Mouse (Mus musculus) midbrain, embryonic 13.5 days (tissue): ENCODE results near the gene Phb. TPM values are rescaled to one million over a fixed set of nuclear protein-coding genes. Genes with fewer than 3 reads are reported as not detected.

Experiments
- ATAC-seq: fragments of 200-750 bp; cut with Nextera tagmentation; 2 replicates; pipeline ENCODE4 v1.8.0; 2017; ENCODE audit warnings: mild to moderate bottlenecking, moderate TSS enrichment, moderate library complexity
- H3K27ac ChIP-seq: fragments of 300-500 bp; sonication (generic); 2 replicates; pipeline ENCODE4 v1.5.1; 2015; ENCODE audit warnings: inconsistent platforms, mild to moderate bottlenecking, moderate library complexity
- H3K27me3 ChIP-seq: fragments of 300-500 bp; sonication (generic); 2 replicates; pipeline ENCODE4 v1.6.1; 2015; ENCODE audit warnings: mild to moderate bottlenecking, inconsistent platforms
- H3K36me3 ChIP-seq: fragments of 300-500 bp; sonication (generic); 2 replicates; pipeline ENCODE4 v1.6.1; 2015; ENCODE audit warnings: mild to moderate bottlenecking, inconsistent platforms
- H3K4me1 ChIP-seq: fragments of 300-500 bp; sonication (generic); replicated peaks from 2 replicates; pipeline ENCODE4 v1.6.1; 2015; ENCODE audit warnings: inconsistent platforms
- H3K4me2 ChIP-seq: fragments of 300-500 bp; sonication (generic); replicated peaks from 2 replicates; pipeline ENCODE4 v1.6.1; 2015; ENCODE audit warnings: moderate library complexity, mild to moderate bottlenecking, inconsistent platforms
- H3K4me3 ChIP-seq: fragments of 300-500 bp; sonication (generic); replicated peaks from 2 replicates; pipeline ENCODE4 v1.5.1; 2015; ENCODE audit warnings: mild to moderate bottlenecking, inconsistent platforms
- H3K9ac ChIP-seq: fragments of 300-500 bp; sonication (generic); replicated peaks from 2 replicates; pipeline ENCODE4 v1.6.1; 2015; ENCODE audit warnings: mild to moderate bottlenecking, inconsistent platforms
- H3K9me3 ChIP-seq: fragments of 300-500 bp; sonication (generic); 2 replicates; pipeline ENCODE4 v1.6.1; 2016; ENCODE audit warnings: mild to moderate bottlenecking, inconsistent platforms
- WGBS: fragments of 180-500 bp; shearing (Covaris S2); methylation state at CpG from one replicate; pipeline ENCODE4 v1.1.7; 2015; 5-methylcytosine and 5-hydroxymethylcytosine counted together
- polyA plus RNA-seq: library from polyadenylated mRNA; unstranded; fragments of >200 nt; fragmentation: Nextera tagmentation; extraction: Ambion mirVana; gene quantifications from 2 replicates; pipeline ENCODE4 v1.2.1, GENCODE M21; 2015

Gene Phb
- polyA plus RNA-seq, 1 experiment from 2014 or later: 168 TPM

DNA sequence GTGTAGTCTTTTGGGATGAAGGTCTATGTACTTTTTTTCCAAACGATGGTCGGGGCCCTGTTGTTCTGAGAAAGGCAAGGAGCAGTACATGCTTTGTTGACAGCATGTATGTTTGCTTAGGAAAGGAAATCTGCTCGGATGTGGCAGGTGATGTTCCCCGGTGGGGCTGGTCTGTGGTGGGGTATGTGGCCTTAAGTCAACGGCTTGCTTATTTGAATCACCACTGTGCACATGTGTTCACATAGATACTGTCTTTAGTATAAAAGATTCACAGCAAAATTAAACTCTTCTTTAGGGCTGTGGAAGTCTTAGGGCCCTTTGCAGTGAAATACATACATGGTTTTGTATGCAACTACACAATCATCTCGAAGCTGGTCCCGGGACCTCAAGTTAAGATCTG is 47.7 kb downstream of the Phb start:
- H3K27ac ChIP-seq: peak overlapping the region; percentile 98
- no peaks in the 10 kb centered on the region for H3K9me3 ChIP-seq
- H3K9ac ChIP-seq: peak overlapping the region; percentile 98
- H3K4me1 ChIP-seq: peaks cover 36% of the 10 kb centered on the region
- ATAC-seq: no peak
- no peaks in the 10 kb centered on the region for H3K27me3 ChIP-seq
- peak overlapping the region; percentile 95 for H3K4me3 ChIP-seq
- 44% methylated on average over 7 of the region's 7 CpGs for WGBS
- peak overlapping the region; percentile 88 for H3K4me2 ChIP-seq
- H3K36me3 ChIP-seq: no peaks in the 10 kb centered on the region

DNA sequence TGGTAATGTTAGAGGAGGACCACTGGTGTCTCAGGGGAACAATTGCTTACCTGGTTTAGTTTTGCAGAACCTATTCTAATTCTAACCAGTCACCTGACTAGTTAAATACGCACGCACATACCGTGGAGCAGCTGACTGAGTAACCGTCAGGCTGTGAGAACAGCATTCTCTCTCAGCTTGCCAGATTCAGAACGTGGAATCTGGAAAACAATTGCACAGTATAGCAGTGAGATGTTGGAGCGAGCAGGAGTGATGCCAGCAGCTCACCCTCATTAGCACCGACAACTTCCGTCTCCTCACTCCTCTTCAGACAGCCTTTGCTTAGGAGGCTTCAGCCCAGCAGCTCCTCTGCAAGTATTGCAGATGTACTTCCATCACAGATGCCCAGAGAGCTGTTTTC is 49.4 kb downstream of the Phb start:
- H3K36me3 ChIP-seq: no peaks in the 10 kb centered on the region
- H3K27me3 ChIP-seq: no peaks in the 10 kb centered on the region
- no peak overlapping the region for H3K4me2 ChIP-seq
- no peak overlapping the region for H3K9ac ChIP-seq
- peaks cover 36% of the 10 kb centered on the region for H3K4me1 ChIP-seq
- WGBS: 66% methylated on average over 8 of the region's 8 CpGs
- H3K27ac ChIP-seq: no peak overlapping the region
- no peak for ATAC-seq
- H3K9me3 ChIP-seq: no peaks in the 10 kb centered on the region
- no peak overlapping the region for H3K4me3 ChIP-seq

- H3K36me3 ChIP-seq: no peaks in the 10 kb centered on the region
- H3K27ac ChIP-seq: no peak overlapping the region
- 90% methylated on average over 3 of the region's 3 CpGs for WGBS
- peaks cover 27% of the 10 kb centered on the region for H3K4me1 ChIP-seq
- H3K9ac ChIP-seq: no peak overlapping the region
- no peak for ATAC-seq
- H3K27me3 ChIP-seq: no peaks in the 10 kb centered on the region
- H3K4me2 ChIP-seq: no peak overlapping the region
- no peak overlapping the region for H3K4me3 ChIP-seq
- no peaks in the 10 kb centered on the region for H3K9me3 ChIP-seq
These were observed 52.6 kb downstream of the Phb start for GRCm38 (mm10) chr11:95719356-95719755.

DNA sequence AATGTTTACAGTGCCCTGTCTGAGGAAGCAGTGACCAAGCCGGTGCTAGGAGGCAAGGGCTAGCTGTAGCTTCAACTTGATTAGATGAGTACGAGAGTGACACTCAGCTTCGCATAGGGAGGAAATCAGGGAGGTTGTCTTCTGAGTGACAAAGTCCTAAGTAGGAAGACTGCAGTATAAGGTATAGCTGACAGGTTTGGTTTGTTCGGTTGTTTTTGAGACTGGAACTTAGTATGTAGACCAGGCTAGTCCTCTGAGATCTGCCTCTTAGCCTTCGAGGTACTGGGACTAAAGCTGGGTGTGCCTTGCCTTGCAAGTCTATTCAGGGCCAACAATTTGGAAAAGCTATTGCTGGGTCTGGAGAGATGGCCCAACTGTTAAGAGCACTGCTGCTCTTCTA is 56.5 kb downstream of the Phb start, which contains the start of gene B130006D01Rik:
Gene B130006D01Rik (plus strand): TSS at position 301 of the 400 bp plus-strand sequence.
- Histone ChIP-seq H3K36me3 (no peaks in the 10 kb centered on the region), H3K9me3 (no peaks in the 10 kb centered on the region), H3K9ac (no peak within 1 kb of the TSS), H3K4me1 (0 out of 2 replicates have a peak, but pooled peaks cover 4% of the 10 kb centered on the region), H3K27me3 (no peaks in the 10 kb centered on the region), H3K4me2 (no peak within 1 kb of the TSS), H3K27ac (no peak within 1 kb of the TSS), H3K4me3 (no peak within 1 kb of the TSS)
- no peak for ATAC-seq
- 97% methylated on average over 5 of the region's 5 CpGs for WGBS

DNA sequence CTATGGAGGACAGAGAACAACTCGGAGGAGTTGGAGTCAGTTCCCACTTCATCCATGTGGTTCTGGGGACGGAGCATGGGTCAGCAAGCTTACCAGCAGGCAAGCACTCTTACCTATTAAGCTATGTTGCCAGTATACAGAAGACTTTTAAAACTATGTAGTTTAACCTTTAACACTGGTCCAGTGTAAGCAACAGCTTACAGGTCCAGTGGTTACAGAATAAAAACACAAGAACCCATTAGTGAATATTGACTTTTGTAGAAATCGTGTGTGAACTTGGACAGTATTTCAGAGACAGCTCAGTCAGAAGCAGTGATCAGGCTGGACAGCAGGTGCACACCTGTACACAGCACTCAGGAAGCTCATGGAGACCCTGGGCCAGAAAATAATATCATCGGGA is 57.7 kb downstream of the Phb start:
- no peak overlapping the region for H3K27ac ChIP-seq
- WGBS: 91% methylated on average over 4 of the region's 4 CpGs
- no peak overlapping the region for H3K4me2 ChIP-seq
- H3K9ac ChIP-seq: no peak overlapping the region
- no peaks in the 10 kb centered on the region for H3K27me3 ChIP-seq
- H3K9me3 ChIP-seq: no peaks in the 10 kb centered on the region
- no peak for ATAC-seq
- H3K36me3 ChIP-seq: no peaks in the 10 kb centered on the region
- H3K4me1 ChIP-seq: 0 out of 2 replicates have a peak, but pooled peaks cover 4% of the 10 kb centered on the region
- H3K4me3 ChIP-seq: no peak overlapping the region

- Histone ChIP-seq H3K36me3 (no peaks in the 10 kb centered on the region), H3K27me3 (no peaks in the 10 kb centered on the region), H3K4me2 (no peak overlapping the region), H3K4me3 (no peak overlapping the region), H3K4me1 (0 out of 2 replicates have a peak, but pooled peaks cover 4% of the 10 kb centered on the region), H3K9me3 (no peaks in the 10 kb centered on the region), H3K27ac (no peak overlapping the region), H3K9ac (no peak overlapping the region)
- 86% methylated on average over 4 of the region's 4 CpGs for WGBS
- no peak for ATAC-seq
These were observed 59.4 kb downstream of the Phb start for GRCm38 (mm10) chr11:95726156-95726555.

DNA sequence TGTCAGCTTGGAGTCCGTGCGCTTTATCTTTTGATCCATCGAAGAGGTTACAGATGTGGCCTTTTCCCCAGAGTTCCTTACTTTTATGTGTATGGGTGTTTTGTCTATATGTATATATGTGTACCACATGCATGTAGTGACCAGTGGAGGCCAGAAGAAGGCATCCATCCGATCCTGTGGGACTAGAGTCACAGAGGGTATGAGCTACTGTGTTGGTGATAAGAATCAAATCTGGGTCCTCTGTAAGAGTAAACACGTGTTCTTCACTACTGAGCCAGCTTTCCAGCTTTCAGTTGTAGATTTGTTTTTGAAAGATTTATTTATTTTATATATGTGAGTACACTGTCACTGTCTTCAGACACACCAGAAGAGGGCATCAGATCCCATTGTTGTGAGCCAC is 61.2 kb downstream of the Phb start:
- H3K4me3 ChIP-seq: no peak overlapping the region
- H3K27ac ChIP-seq: no peak overlapping the region
- 0 out of 2 replicates have a peak, but pooled peaks cover 4% of the 10 kb centered on the region for H3K4me1 ChIP-seq
- no peak for ATAC-seq
- no peak overlapping the region for H3K9ac ChIP-seq
- no peaks in the 10 kb centered on the region for H3K9me3 ChIP-seq
- H3K27me3 ChIP-seq: no peaks in the 10 kb centered on the region
- no peaks in the 10 kb centered on the region for H3K36me3 ChIP-seq
- H3K4me2 ChIP-seq: no peak overlapping the region
- WGBS: 93% methylated on average over 5 of the region's 5 CpGs

GRCm38 (mm10) chr11:95728916-95729907 is 62.5 kb downstream of the Phb start:
- 0 out of 2 replicates have a peak, but pooled peaks cover 4% of the 10 kb centered on the region for H3K4me1 ChIP-seq
- ATAC-seq: no peak
- no peaks in the 10 kb centered on the region for H3K36me3 ChIP-seq
- H3K4me2 ChIP-seq: no peak overlapping the region
- H3K9ac ChIP-seq: no peak overlapping the region
- no peak overlapping the region for H3K27ac ChIP-seq
- H3K9me3 ChIP-seq: no peaks in the 10 kb centered on the region
- no peaks in the 10 kb centered on the region for H3K27me3 ChIP-seq
- no peak overlapping the region for H3K4me3 ChIP-seq
- WGBS: 84% methylated on average over 12 of the region's 12 CpGs

Other genes starting within 250 kb of the Phb start
- gene Nxph3, start 152.4 kb upstream of the Phb start, polyA plus RNA-seq: 1.2 and 1.9 TPM in 2 replicates
- 13.8 and 17.2 TPM in 2 replicates for gene Ngfr, start 79.2 kb upstream of the Phb start, polyA plus RNA-seq
- gene Zfp652, start 45.7 kb downstream of the Phb start, polyA plus RNA-seq: 29.0 and 32.1 TPM in 2 replicates
- 1.5 and 2.0 TPM in 2 replicates for gene B130006D01Rik, start 56.6 kb downstream of the Phb start, polyA plus RNA-seq
- gene Phospho1, start 157.5 kb downstream of the Phb start, polyA plus RNA-seq: not detected in 2 replicates
- gene Gngt2, start 170.3 kb downstream of the Phb start, polyA plus RNA-seq: 2.7 and 3.8 TPM in 2 replicates
- 1.1 and 1.6 TPM in 2 replicates for gene Abi3, start 175.5 kb downstream of the Phb start, polyA plus RNA-seq
- not detected in 2 replicates for gene B4galnt2, start 247.9 kb downstream of the Phb start, polyA plus RNA-seq